Mouse (Mus musculus) lung, adult 2 months (tissue): ENCODE measurements around the gene Gmnc.

ENCODE experiments used
- CTCF ChIP-seq: fragments of 200-500 bp; IDR thresholded peaks from 2 replicates; pipeline ENCODE4 v1.5.1; 2011; ENCODE audit warnings: mild to moderate bottlenecking, low read length, control low read depth; ENCODE audit not compliant: insufficient read depth
- POLR2A ChIP-seq: fragments of 200-500 bp; IDR thresholded peaks from 2 replicates; pipeline ENCODE4 v1.6.1; 2011; ENCODE audit warnings: low read depth, mild to moderate bottlenecking, control low read depth, low read length, borderline replicate concordance; ENCODE audit errors: extremely low read depth

- no peak for TF ChIP-seq CTCF
- no peak for TF ChIP-seq POLR2A
These were observed 23.5 kb downstream of the Gmnc start for GRCm38 (mm10) chr16:26967967-26968366.
